In genomic region chr12:101084237-101084636, GRCm38 (mm10) we compare ENCODE assay signal across 8 mouse cellular contexts. TPM values are rescaled to one million over a fixed set of nuclear protein-coding genes. Genes with fewer than 3 reads are reported as not detected.
DNase-seq lines count a peak whose midpoint lies in the region; ATAC-seq and TF ChIP-seq lines count a peak whose summit lies in the region.

No protein-coding gene starts in this region.

- no peak for DNase-seq in liver, adult 2 months (ENCODE audit: extremely low read depth, low read depth, low spot score)
- no peak for DNase-seq in liver
- DNase-seq in c-Kit-positive CD71-positive TER-119-positive erythroid progenitor cells, embryonic 14.5 days (ENCODE audit: low spot score) = peak; percentile 21
- no peak for DNase-seq in thymus, adult 18-20 months
- no peak for DNase-seq in gastrocnemius, postnatal 4 days (ENCODE audit: low spot score in 2 of 2)
- DNase-seq in gastrocnemius, postnatal 25 days = no peak

- peak overlapping the region; percentile 83 for H3K27ac ChIP-seq in liver, adult 2 months (replicated peaks; ENCODE audit: insufficient read depth, low read depth, low read length)
- H3K27ac ChIP-seq in intestine, embryonic 16.5 days (ENCODE audit: low read length) = peak overlapping the region; percentile 98
- H3K27ac ChIP-seq in neural tube, embryonic 15.5 days (replicated peaks) = peak overlapping the region; percentile 99

- no peaks in the 10 kb centered on the region for H3K36me3 ChIP-seq in liver, adult 2 months (ENCODE audit: control insufficient read depth, insufficient read depth, low read length)
- H3K36me3 ChIP-seq in intestine, embryonic 16.5 days (ENCODE audit: control insufficient read depth, insufficient read depth, low read length) = no peaks in the 10 kb centered on the region
- no peaks in the 10 kb centered on the region for H3K36me3 ChIP-seq in neural tube, embryonic 15.5 days

- no peaks in the 10 kb centered on the region for H3K27me3 ChIP-seq in liver, adult 2 months (ENCODE audit: control insufficient read depth, insufficient read depth, low read length)
- no peaks in the 10 kb centered on the region for H3K27me3 ChIP-seq in intestine, embryonic 16.5 days (replicated peaks; ENCODE audit: control insufficient read depth, insufficient read depth, low read length)
- H3K27me3 ChIP-seq in neural tube, embryonic 15.5 days (replicated peaks) = no peaks in the 10 kb centered on the region

- H3K4me3 ChIP-seq in liver, adult 2 months (ENCODE audit: insufficient read depth, low read depth, low read length) = peak overlapping the region; percentile 99
- peak overlapping the region; percentile 94 for H3K4me3 ChIP-seq in intestine, embryonic 16.5 days (ENCODE audit: low read length)
- H3K4me3 ChIP-seq in neural tube, embryonic 15.5 days (replicated peaks) = peak overlapping the region; percentile 95

- H3K4me1 ChIP-seq in liver, adult 2 months (ENCODE audit: control insufficient read depth, insufficient read depth, low read length) = peaks cover 11% of the 10 kb centered on the region; the same call in 1 of the 2 replicates
- peaks cover 14% of the 10 kb centered on the region for H3K4me1 ChIP-seq in intestine, embryonic 16.5 days (ENCODE audit: control insufficient read depth, insufficient read depth, low read length)
- peaks cover 31% of the 10 kb centered on the region for H3K4me1 ChIP-seq in neural tube, embryonic 15.5 days

- WGBS in liver, adult 2 months = 5% methylated on average over 4 of the region's 4 CpGs
- 7% methylated on average over 4 of the region's 4 CpGs for WGBS in intestine, embryonic 16.5 days
- 14% methylated on average over 4 of the region's 4 CpGs for WGBS in neural tube, embryonic 15.5 days

- H3K9me3 ChIP-seq in intestine, embryonic 16.5 days (ENCODE audit: control insufficient read depth, low read length) = no peaks in the 10 kb centered on the region
- H3K9me3 ChIP-seq in neural tube, embryonic 15.5 days (replicated peaks) = no peaks in the 10 kb centered on the region

- H3K9ac ChIP-seq in liver, adult 2 months (ENCODE audit: low read depth, low read length) = peak overlapping the region; percentile 81
- peak overlapping the region; percentile 100 for H3K9ac ChIP-seq in intestine, embryonic 16.5 days (ENCODE audit: low read depth, low read length)
- H3K9ac ChIP-seq in neural tube, embryonic 15.5 days (replicated peaks) = peak overlapping the region; percentile 93

- H3K79me2 ChIP-seq in liver, adult 2 months (ENCODE audit: control insufficient read depth, insufficient read depth, low read length) = peaks cover 20% of the 10 kb centered on the region

- H3K4me2 ChIP-seq in intestine, embryonic 16.5 days (ENCODE audit: low read depth, low read length) = peak overlapping the region; percentile 53
- H3K4me2 ChIP-seq in neural tube, embryonic 15.5 days = peak overlapping the region; percentile 81

- TF ChIP-seq POLR2A in liver, adult 2 months (IDR thresholded peaks at IDR 0.05; ENCODE audit: extremely low read depth, insufficient read depth, low read length) = no peak

- no peak for ATAC-seq in intestine, embryonic 16.5 days
- ATAC-seq in neural tube, embryonic 15.5 days (ENCODE audit: low FRiP score) = peak; percentile 6

- TF ChIP-seq CTCF in liver, adult 2 months (IDR thresholded peaks at IDR 0.05; ENCODE audit: low read depth, low read length) = no peak

RNA-seq across cellular contexts. Expression of gene Ppp4r3a, which starts 0.7 kb away (rescaled TPM):
- 40.7 and 41.9 TPM in 2 replicates for total RNA-seq in liver, adult 2 months (2014; rRNA removed)
- polyA plus RNA-seq in liver, adult 2 months (2012; rRNA removed) = 11.6 and 12.2 TPM in 2 replicates
- polyA plus RNA-seq in intestine, embryonic 16.5 days (2015; fragmentation: Nextera tagmentation; extraction: Ambion mirVana) = 21.9 and 25.8 TPM in 2 replicates
- polyA plus RNA-seq in neural tube, embryonic 15.5 days (2015; fragmentation: Nextera tagmentation; extraction: Ambion mirVana) = 23.3 and 26.2 TPM in 2 replicates
- 10 to 100 TPM; 41.5 to 45.7 TPM for total RNA-seq in gastrocnemius, postnatal 4 days (2021)
- 10 to 100 TPM; 14.2 to 14.4 TPM for total RNA-seq in gastrocnemius, postnatal 25 days (2021)

RNA-seq across cellular contexts. Expression of gene Ccdc88c, which starts 55.4 kb away (rescaled TPM):
- total RNA-seq in liver, adult 2 months (2014; rRNA removed) = 1.3 and 1.7 TPM in 2 replicates
- polyA plus RNA-seq in liver, adult 2 months (2012; rRNA removed) = 0.58 and 1.1 TPM in 2 replicates
- 13.1 and 13.6 TPM in 2 replicates for polyA plus RNA-seq in intestine, embryonic 16.5 days (2015; fragmentation: Nextera tagmentation; extraction: Ambion mirVana)
- polyA plus RNA-seq in neural tube, embryonic 15.5 days (2015; fragmentation: Nextera tagmentation; extraction: Ambion mirVana) = 9.6 and 10.1 TPM in 2 replicates
- total RNA-seq in gastrocnemius, postnatal 4 days (2021) = 10 to 100 TPM; 51.1 to 57.3 TPM
- total RNA-seq in gastrocnemius, postnatal 25 days (2021) = 10 to 100 TPM; 25.1 to 32.3 TPM
